Mouse (Mus musculus) kidney, adult 2 months (tissue): ENCODE measurements at regions not wholly inside any gene's neighbourhood (a gene's known extent, or its start where the extent isn't known, plus 50 kb on each side); places are given as distances from the start of the nearest gene placed in this dataset.

ENCODE experiments used
- CTCF ChIP-seq: fragments of 200-500 bp; conservative IDR thresholded peaks from 2 replicates; pipeline ENCODE4 v1.5.1; 2011; ENCODE audit warnings: low read depth, mild to moderate bottlenecking, control low read depth, low read length, moderate library complexity, mixed read lengths; ENCODE audit not compliant: insufficient read depth, insufficient read length
- POLR2A ChIP-seq: fragments of 200-500 bp; IDR thresholded peaks from one replicate; pipeline ENCODE4 v1.6.1; 2011; ENCODE audit warnings: low read depth, low read length, control low read depth

- no peak for TF ChIP-seq CTCF
- no peak for TF ChIP-seq POLR2A
Measured at GRCm38 (mm10) chr6:117390233-117390848, 222.0 kb downstream of the Cxcl12 start.
